In the genomic region with DNA sequence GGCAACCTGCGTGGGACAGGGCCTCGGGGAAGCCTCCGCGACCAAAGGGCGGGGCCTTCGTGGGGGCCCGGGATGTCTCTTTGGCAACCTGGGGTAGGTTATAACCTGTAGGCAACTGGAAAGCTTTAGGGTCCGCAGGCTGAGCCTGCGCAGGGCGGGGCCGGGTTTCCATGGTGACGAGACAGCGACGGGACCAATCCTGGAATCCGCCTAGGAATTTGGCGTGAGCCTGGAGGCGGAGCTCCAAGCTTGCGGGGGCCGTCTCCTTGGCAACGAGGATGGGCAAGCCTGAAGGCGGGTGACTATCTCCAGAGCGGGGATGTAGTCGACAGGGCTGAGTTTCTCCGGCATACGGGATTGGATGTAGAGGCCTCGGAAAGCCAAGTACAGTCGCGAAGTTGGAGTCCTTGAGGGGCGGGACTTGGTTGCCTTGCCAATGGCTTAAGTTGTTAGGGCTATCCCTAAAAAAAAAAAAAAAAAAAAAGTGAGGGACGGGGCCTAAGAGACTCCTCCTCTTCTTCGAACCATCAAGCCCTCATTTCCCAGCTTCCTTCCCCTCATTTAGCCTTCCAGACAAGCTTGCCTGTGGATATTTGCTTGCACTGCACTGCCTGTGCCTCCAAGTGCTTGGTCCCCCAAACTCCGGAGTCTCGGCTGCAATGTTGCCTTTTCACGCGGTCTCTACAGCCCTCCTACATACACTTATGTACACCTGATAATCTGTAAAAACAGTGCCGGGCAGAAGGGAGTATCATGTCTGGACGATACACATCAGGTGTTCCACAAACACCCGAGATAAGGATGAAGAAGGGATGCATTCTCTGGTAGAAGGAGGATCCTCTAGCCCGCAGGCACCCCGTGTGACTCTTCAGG, we compare ENCODE assay signal across 1 mouse cellular context.
A peak's percentile ranks its signal among the peaks of the same experiment; 100 is the strongest.
TF ChIP-seq lines count a peak whose summit lies in the region.

No protein-coding gene starts in this region.

TF ChIP-seq in MEL, 35 proteins besides CTCF, POLR2A, EP300 and RAD21 (continued from another document):
- TF ChIP-seq ZNF384 (IDR thresholded peaks at IDR 0.05; ENCODE audit: low read depth, low read length) (peak; percentile 80), ZC3H11A (IDR thresholded peaks at IDR 0.05; ENCODE audit: low read depth, low read length) (no peak)
TF ChIP-seq in MEL: peak in this region for 5.
